Mouse (Mus musculus) forebrain, postnatal 0 days (tissue): ENCODE measurements around the gene Dscaml1. TPM values are rescaled to one million over a fixed set of nuclear protein-coding genes. Genes with fewer than 3 reads are reported as not detected.

Experiments
- ATAC-seq: fragments of 200-750 bp; cut with Nextera tagmentation; 2 replicates; pipeline ENCODE4 v1.8.0; 2017; ENCODE audit warnings: mild to moderate bottlenecking, moderate library complexity
- DNase-seq: peaks from one replicate; pipeline ENCODE4 v3.0.0-alpha.2; 2015
- H3K27ac ChIP-seq: fragments of 300-500 bp; sonication (generic); 2 replicates; pipeline ENCODE4 v1.5.1; 2014; ENCODE audit warnings: low read depth, mild to moderate bottlenecking, antibody characterized with exemption, low read length, moderate library complexity, mixed read lengths
- H3K27me3 ChIP-seq: fragments of 300-500 bp; sonication (generic); 2 replicates; pipeline ENCODE4 v1.6.1; 2014; ENCODE audit warnings: mild to moderate bottlenecking, low read length, mixed read lengths; ENCODE audit not compliant: insufficient read depth
- H3K36me3 ChIP-seq: fragments of 300-500 bp; sonication (generic); 2 replicates; pipeline ENCODE4 v1.6.1; 2014; ENCODE audit warnings: mild to moderate bottlenecking, moderate library complexity; ENCODE audit not compliant: insufficient read depth
- H3K4me1 ChIP-seq: fragments of 300-500 bp; sonication (generic); 2 replicates; pipeline ENCODE4 v1.6.1; 2014; ENCODE audit warnings: antibody characterized with exemption; ENCODE audit not compliant: insufficient read depth
- H3K4me2 ChIP-seq: fragments of 300-500 bp; sonication (generic); 2 replicates; pipeline ENCODE4 v1.6.1; 2014; ENCODE audit warnings: low read depth, mild to moderate bottlenecking, moderate library complexity
- H3K4me3 ChIP-seq: fragments of 300-500 bp; sonication (generic); 2 replicates; pipeline ENCODE4 v1.5.1; 2014; ENCODE audit warnings: low read depth, low read length, mixed read lengths
- H3K9ac ChIP-seq: fragments of 300-500 bp; sonication (generic); 2 replicates; pipeline ENCODE4 v1.6.1; 2014; ENCODE audit warnings: mild to moderate bottlenecking
- H3K9me3 ChIP-seq: fragments of 300-500 bp; sonication (generic); 2 replicates; pipeline ENCODE4 v1.6.1; 2016; ENCODE audit warnings: low read length
- CTCF ChIP-seq: sonication (generic); IDR thresholded peaks from 2 replicates; pipeline ENCODE4 v1.5.1; 2016; ENCODE audit warnings: antibody characterized with exemption, control low read depth, low read depth
- WGBS: fragments of 180-500 bp; shearing (Covaris S2); extraction: QIAGEN DNeasy Blood & Tissue Kit; methylation state at CpG from one replicate; pipeline ENCODE4 v1.1.7; 2014; 5-methylcytosine and 5-hydroxymethylcytosine counted together
- polyA plus RNA-seq: library from polyadenylated mRNA; unstranded; fragments of >200 nt; fragmentation: Nextera tagmentation; extraction: Ambion mirVana; gene quantifications from 2 replicates; pipeline ENCODE4 v1.2.1, GENCODE M21; 2015
- total RNA-seq: library from RNA; depleted of rRNA; stranded (reverse); fragments of >200 nt; gene quantifications from 2 replicates; pipeline ENCODE4 v1.2.3, GENCODE M21; 2014

Gene Dscaml1
- total and polyA plus RNA-seq, 2 experiments from 2014 or later = 19.6 to 42.6 TPM

DNA sequence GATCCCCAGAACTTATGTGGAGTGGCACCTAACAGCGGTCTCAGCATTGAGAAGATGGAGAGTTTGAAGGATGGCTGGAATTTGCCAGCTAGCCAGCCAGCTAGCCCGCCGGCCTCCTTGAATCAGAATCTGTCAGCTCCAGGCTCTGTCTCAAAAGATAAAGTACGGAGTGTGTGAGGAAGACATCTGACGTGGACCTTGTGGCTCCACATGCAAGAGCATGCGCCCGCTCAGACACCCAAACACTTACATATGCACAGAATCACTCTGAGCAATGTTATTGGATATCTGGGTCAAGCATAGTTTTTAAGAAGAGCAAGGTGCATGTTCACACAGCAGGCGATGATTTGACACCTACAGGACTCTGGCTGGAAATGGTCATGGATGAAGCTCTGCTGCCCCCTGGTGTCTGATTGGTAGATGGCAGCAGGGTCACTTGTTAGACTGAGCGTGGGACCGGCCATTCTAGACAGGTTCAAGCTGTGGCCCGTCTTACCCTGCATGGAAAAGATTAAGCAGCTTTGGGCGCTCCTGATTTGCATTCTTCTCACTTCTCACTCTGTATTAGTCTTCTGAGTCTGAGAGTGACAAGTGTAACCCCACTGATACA, 37.9 kb upstream of the Dscaml1 start:
- Histone ChIP-seq H3K4me3 (no peak overlapping the region), H3K4me2 (no peak overlapping the region), H3K27me3 (no peaks in the 10 kb centered on the region), H3K9me3 (no peaks in the 10 kb centered on the region), H3K36me3 (peaks cover 32% of the 10 kb centered on the region), H3K4me1 (no peaks in the 10 kb centered on the region), H3K27ac (no peak overlapping the region), H3K9ac (no peak overlapping the region)
- DNase-seq = peak; percentile 86
- TF ChIP-seq CTCF = peak; percentile 98
- peak; percentile 73 for ATAC-seq
- WGBS = 40% methylated on average over 12 of the region's 12 CpGs

DNA sequence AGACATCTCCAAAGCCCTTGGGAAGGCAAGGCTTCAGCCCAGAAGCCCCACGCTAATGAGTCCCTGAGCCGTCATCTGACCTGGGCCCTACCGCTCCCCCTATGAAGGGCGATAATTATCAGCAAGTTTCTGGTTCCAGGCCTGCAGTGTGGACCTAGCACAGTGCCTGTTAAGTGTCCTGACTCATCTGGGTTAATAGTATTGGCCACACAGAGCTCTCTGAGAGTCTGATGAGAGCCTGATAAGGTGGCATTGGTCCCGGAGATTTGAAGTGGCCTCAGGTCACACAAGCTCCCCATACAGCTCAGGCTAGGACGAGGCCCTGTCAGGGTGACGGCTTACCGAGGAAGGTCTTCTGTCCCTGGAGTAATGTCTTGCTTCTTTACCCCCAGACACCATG, 36.8 kb upstream of the Dscaml1 start:
- H3K9ac ChIP-seq = no peak overlapping the region
- no peaks in the 10 kb centered on the region for H3K4me1 ChIP-seq
- peaks cover 43% of the 10 kb centered on the region for H3K36me3 ChIP-seq
- WGBS = 86% methylated on average over 8 of the region's 8 CpGs
- ATAC-seq (no peak), DNase-seq (no peak)
- no peak overlapping the region for H3K4me3 ChIP-seq
- no peak for TF ChIP-seq CTCF
- no peaks in the 10 kb centered on the region for H3K9me3 ChIP-seq
- no peaks in the 10 kb centered on the region for H3K27me3 ChIP-seq
- no peak overlapping the region for H3K4me2 ChIP-seq
- no peak overlapping the region for H3K27ac ChIP-seq

DNA sequence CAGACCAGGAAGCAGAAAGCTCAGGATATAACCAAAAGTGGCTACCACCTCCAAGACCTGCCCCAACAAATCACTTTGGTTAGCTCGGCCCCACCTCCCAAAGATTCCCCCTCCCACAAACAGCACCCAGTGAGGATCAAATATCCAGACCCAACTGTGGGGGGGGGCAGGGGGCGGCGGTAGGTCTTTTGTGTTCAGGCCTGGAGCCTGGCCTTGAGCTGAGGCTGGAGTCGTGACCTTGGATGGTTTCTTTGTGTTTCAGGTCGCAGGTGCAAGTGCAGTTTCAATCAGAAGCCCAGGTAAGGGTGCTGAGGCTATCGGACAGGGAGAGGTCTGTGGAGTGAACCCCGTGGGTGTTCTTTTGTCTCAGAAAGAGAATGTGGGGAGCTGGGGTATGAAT, 35.1 kb upstream of the Dscaml1 start:
- H3K36me3 ChIP-seq = peaks cover 60% of the 10 kb centered on the region
- WGBS = 75% methylated on average over 7 of the region's 7 CpGs
- no peak for ATAC-seq
- no peak overlapping the region for H3K4me3 ChIP-seq
- no peaks in the 10 kb centered on the region for H3K9me3 ChIP-seq
- H3K27ac ChIP-seq = no peak overlapping the region
- H3K4me1 ChIP-seq = no peaks in the 10 kb centered on the region
- H3K27me3 ChIP-seq = no peaks in the 10 kb centered on the region
- no peak for DNase-seq
- H3K4me2 ChIP-seq = no peak overlapping the region
- H3K9ac ChIP-seq = no peak overlapping the region
- no peak for TF ChIP-seq CTCF

DNA sequence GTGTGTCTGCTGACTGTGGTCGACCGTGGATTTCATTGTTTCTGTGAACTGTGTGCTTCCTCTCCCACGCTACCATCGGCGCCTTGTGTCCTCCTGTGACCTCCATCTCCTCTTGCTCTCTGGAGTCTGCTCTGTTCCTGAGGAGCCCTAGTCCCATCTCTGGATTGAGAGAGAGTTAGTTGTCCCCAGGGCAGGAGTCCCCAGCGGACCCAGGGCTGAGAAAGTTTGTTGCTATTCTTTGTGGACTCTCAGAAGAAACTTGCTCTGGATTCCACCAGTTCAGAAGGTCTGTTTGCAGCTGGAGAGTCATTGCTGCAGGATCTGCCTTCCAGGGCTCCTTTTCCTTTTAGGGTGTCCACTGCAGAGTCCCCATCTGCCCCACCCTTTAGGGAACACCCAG, 31.2 kb upstream of the Dscaml1 start:
- no peak for DNase-seq
- TF ChIP-seq CTCF = no peak
- WGBS = 92% methylated on average over 6 of the region's 6 CpGs
- H3K27ac ChIP-seq = no peak overlapping the region
- ATAC-seq = no peak
- H3K27me3 ChIP-seq = no peaks in the 10 kb centered on the region
- no peak overlapping the region for H3K4me2 ChIP-seq
- peaks cover 63% of the 10 kb centered on the region for H3K36me3 ChIP-seq
- no peaks in the 10 kb centered on the region for H3K4me1 ChIP-seq
- H3K4me3 ChIP-seq = no peak overlapping the region
- H3K9me3 ChIP-seq = no peaks in the 10 kb centered on the region
- no peak overlapping the region for H3K9ac ChIP-seq

DNA sequence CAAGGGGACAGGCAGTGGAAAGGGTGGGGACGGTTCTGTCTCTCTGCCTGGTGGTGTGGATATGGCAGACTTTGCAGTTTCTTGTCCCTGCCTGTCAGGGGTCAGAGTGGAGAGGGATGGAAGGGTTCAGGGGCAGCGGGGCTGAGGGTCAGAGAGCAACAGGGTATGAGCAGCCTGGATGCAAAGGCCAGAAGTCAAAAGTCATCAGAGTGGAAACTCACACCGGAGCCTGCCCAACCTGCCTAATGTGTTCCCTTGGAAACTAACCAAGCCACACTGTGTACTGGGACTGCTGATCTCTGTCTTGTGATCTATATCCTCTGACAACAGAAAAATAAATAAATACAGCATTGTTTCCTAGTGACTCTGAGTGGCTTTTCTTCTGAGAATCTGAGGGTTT, 30.6 kb upstream of the Dscaml1 start:
- DNase-seq = no peak
- no peak for TF ChIP-seq CTCF
- peaks cover 58% of the 10 kb centered on the region for H3K36me3 ChIP-seq
- no peak overlapping the region for H3K4me3 ChIP-seq
- WGBS = 79% methylated on average over 3 of the region's 3 CpGs
- H3K9ac ChIP-seq = no peak overlapping the region
- H3K27ac ChIP-seq = no peak overlapping the region
- H3K27me3 ChIP-seq = no peaks in the 10 kb centered on the region
- H3K9me3 ChIP-seq = no peaks in the 10 kb centered on the region
- no peak for ATAC-seq
- H3K4me2 ChIP-seq = no peak overlapping the region
- no peaks in the 10 kb centered on the region for H3K4me1 ChIP-seq

DNA sequence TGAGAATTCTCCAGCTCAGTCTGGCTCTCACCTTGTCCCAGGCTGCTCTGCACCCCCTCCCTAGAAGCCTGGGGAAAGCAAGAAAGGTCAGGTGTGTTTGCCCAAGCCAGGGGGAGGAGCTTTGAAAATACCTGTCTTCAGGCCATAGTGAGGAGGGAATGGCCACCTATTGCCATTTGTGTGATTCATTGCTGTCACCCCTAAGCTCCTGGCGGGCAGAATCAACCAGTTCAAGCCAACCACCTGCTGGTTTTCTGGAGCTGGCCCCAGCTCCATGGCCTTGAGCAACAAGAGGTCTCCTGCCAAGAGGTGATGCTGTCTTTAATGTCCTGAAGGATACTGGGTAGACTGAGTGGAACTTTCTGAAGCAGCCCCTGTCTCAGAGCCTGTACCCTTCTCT, 28.1 kb upstream of the Dscaml1 start:
- WGBS = 41% methylated on average over 1 of the region's 1 CpGs
- ATAC-seq = no peak

DNA sequence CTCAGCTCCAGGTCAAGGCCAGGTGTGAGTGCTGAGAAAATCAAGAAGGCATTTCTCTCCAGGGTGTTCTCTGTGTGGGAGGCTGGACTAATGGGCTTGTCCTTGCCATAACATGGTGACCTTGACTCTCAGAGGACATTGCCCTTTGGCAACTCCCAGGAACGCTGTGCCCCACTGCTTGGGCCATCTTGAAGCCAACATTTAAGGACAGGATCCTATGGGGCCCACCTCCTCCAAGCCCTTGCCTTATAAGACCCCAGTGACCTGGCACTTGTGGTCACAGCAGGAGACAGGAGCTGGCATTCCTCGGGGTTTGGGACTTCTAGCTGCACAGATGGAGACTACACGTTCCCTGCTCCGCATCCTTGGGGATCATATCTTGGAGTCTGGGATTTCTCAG, 27.0 kb upstream of the Dscaml1 start, which contains the start of gene Fxyd2:
Fxyd2 (plus strand) TSS at position 236 of the 400 bp plus-strand sequence.
- Histone ChIP-seq H3K4me2 (no peak within 1 kb of the TSS), H3K9me3 (no peaks in the 10 kb centered on the region), H3K4me3 (no peak within 1 kb of the TSS), H3K9ac (no peak within 1 kb of the TSS), H3K4me1 (no peaks in the 10 kb centered on the region), H3K27me3 (no peaks in the 10 kb centered on the region), H3K27ac (no peak within 1 kb of the TSS), H3K36me3 (peaks cover 22% of the 10 kb centered on the region)
- DNase-seq (no peak), ATAC-seq (no peak)
- TF ChIP-seq CTCF = no peak
- 81% methylated on average over 4 of the region's 4 CpGs for WGBS

More for the DNA sequence above, 28.1 kb upstream of the Dscaml1 start:
- TF ChIP-seq CTCF = no peak
- Histone ChIP-seq H3K9me3 (no peaks in the 10 kb centered on the region), H3K9ac (no peak overlapping the region), H3K4me1 (no peaks in the 10 kb centered on the region), H3K27ac (no peak overlapping the region), H3K4me3 (no peak overlapping the region), H3K36me3 (peaks cover 33% of the 10 kb centered on the region), H3K27me3 (no peaks in the 10 kb centered on the region), H3K4me2 (no peak overlapping the region)
- no peak for DNase-seq
